Mouse (Mus musculus) right cerebral cortex, postnatal 25 days (tissue): ENCODE measurements around the gene Appbp2.

ENCODE experiments used
- DNase-seq: peaks from one replicate; pipeline ENCODE4 v3.0.0; 2022

Appbp2 gene

GRCm38 (mm10) chr11:85152256-85152930, 82.5 kb downstream of the Appbp2 start:
- DNase-seq: no peak

DNA sequence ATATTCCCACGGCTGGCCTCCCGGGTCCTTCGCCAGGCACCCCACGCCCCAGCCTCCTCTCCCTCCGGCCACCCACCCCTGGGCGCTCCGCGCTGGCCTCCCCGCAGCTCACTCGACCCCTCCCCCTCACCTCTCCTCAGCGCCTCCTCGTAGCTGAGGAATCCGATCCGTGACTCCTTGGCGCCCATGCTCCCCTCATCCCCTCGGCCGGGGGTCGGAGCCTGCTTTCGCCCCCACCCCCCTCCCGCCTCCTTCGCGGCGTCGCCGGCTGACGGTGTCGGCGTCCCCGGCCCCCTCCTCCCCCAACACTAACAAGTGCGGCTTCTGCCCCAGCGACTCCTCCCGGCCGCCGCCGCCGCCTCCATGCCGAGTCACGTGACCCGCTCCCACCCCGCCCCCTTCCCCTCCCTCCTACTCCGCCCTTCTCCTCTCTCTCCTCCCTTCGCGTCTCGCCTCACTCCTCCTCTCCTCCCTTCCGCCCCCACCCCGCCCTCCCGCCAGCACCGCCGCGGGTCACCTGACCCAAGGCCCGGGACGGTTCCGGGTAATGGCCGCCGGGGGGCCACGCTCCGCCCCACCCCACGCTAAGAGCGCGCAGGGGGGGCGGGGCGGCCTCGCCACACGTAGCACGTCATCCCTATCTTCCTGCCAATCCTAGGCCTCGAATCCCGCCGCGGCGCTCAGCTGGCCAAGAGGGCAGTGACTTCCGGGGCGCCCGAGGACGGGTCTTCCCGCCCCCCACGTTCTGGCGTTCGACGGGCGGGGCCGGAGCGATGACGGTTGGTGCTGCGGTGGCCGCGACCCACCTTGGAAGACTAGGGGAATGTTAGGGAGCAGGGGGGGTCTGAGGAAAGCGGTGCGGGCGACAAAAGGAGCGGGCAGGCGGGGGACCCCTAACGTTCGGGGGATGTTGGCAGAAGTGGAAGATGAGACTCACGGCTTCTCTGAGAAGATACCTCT, 95.1 kb downstream of the Appbp2 start, which contains the start of gene Usp32:
Usp32 (minus strand) TSS at position 581 of the 960 bp plus-strand sequence.
- peak; percentile 97 for DNase-seq

- peak; percentile 12 for DNase-seq
Measured at GRCm38 (mm10) chr11:85138776-85139474, 96.0 kb downstream of the Appbp2 start.
